Mouse (Mus musculus) kidney, embryonic 15.5 days (tissue): ENCODE results near the gene Bri3. TPM values are rescaled to one million over a fixed set of nuclear protein-coding genes. Genes with fewer than 3 reads are reported as not detected.

Experiments
- ATAC-seq: fragments of 200-750 bp; cut with Nextera tagmentation; replicated peaks from 2 replicates; pipeline ENCODE4 v1.8.0; 2017; ENCODE audit warnings: moderate TSS enrichment; ENCODE audit not compliant: low FRiP score
- H3K27ac ChIP-seq: fragments of 300-500 bp; sonication (generic); 2 replicates; pipeline ENCODE4 v1.5.1; 2015; ENCODE audit warnings: mild to moderate bottlenecking, inconsistent platforms
- H3K27me3 ChIP-seq: fragments of 300-500 bp; sonication (generic); 2 replicates; pipeline ENCODE4 v1.6.1; 2015; ENCODE audit warnings: inconsistent platforms
- H3K36me3 ChIP-seq: fragments of 300-500 bp; sonication (generic); 2 replicates; pipeline ENCODE4 v1.6.1; 2015; ENCODE audit warnings: inconsistent platforms
- H3K4me1 ChIP-seq: fragments of 300-500 bp; sonication (generic); 2 replicates; pipeline ENCODE4 v1.6.1; 2015; ENCODE audit warnings: inconsistent platforms
- H3K4me2 ChIP-seq: fragments of 300-500 bp; sonication (generic); 2 replicates; pipeline ENCODE4 v1.6.1; 2015; ENCODE audit warnings: moderate library complexity, mild to moderate bottlenecking, inconsistent platforms
- H3K4me3 ChIP-seq: fragments of 300-500 bp; sonication (generic); replicated peaks from 2 replicates; pipeline ENCODE4 v1.5.1; 2015; ENCODE audit warnings: mild to moderate bottlenecking, inconsistent platforms
- H3K9ac ChIP-seq: fragments of 300-500 bp; sonication (generic); 2 replicates; pipeline ENCODE4 v1.6.1; 2015; ENCODE audit warnings: mild to moderate bottlenecking, inconsistent platforms
- H3K9me3 ChIP-seq: fragments of 300-500 bp; sonication (generic); replicated peaks from 2 replicates; pipeline ENCODE4 v1.6.1; 2016; ENCODE audit warnings: inconsistent platforms
- WGBS: fragments of 180-500 bp; shearing (Covaris S2); methylation state at CpG from one replicate; pipeline ENCODE4 v1.1.7; 2015; ENCODE audit warnings: mixed read lengths; 5-methylcytosine and 5-hydroxymethylcytosine counted together
- polyA plus RNA-seq: library from polyadenylated mRNA; unstranded; fragments of >200 nt; fragmentation: Nextera tagmentation; extraction: Ambion mirVana; gene quantifications from 2 replicates; pipeline ENCODE4 v1.2.1, GENCODE M21; 2015

Bri3 gene
- polyA plus RNA-seq, 1 experiment from 2014 or later, result 123 TPM

DNA sequence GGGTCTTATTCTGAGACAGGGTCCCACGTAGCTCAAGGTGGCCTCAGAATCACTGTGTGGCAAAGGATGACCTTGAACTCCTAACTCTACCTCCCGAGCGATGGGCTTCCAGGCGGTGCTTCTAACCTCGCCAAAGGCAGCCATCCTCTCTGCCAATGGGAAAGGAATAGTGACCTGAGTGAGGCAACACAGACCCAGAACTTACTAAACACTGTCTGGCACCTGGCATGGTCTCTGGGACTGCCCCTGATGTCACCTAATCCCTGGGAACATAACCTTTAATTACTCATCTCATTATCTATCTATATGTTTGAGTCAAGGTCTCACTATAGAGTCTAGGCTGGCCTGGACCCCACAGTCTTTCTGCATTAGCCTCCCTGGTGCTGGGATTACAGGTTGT is 24.3 kb upstream of the Bri3 start:
- Histone ChIP-seq H3K9me3 (no peaks in the 10 kb centered on the region), H3K36me3 (peaks cover 10% of the 10 kb centered on the region), H3K27me3 (no peaks in the 10 kb centered on the region), H3K4me3 (no peak overlapping the region), H3K27ac (no peak overlapping the region), H3K4me2 (no peak overlapping the region), H3K9ac (no peak overlapping the region), H3K4me1 (peaks cover 24% of the 10 kb centered on the region)
- 95% methylated on average over 5 of the region's 5 CpGs for WGBS
- ATAC-seq, result no peak

- Histone ChIP-seq H3K9ac (no peak overlapping the region), H3K4me2 (no peak overlapping the region), H3K27me3 (no peaks in the 10 kb centered on the region), H3K4me3 (no peak overlapping the region), H3K4me1 (peaks cover 24% of the 10 kb centered on the region), H3K36me3 (peaks cover 5% of the 10 kb centered on the region; the same call in 1 of the 2 replicates), H3K27ac (no peak overlapping the region), H3K9me3 (no peaks in the 10 kb centered on the region)
- ATAC-seq, result no peak
- WGBS, result 54% methylated on average over 4 of the region's 4 CpGs
Measured at GRCm38 (mm10) chr5:144221305-144221704, 22.9 kb upstream of the Bri3 start.

DNA sequence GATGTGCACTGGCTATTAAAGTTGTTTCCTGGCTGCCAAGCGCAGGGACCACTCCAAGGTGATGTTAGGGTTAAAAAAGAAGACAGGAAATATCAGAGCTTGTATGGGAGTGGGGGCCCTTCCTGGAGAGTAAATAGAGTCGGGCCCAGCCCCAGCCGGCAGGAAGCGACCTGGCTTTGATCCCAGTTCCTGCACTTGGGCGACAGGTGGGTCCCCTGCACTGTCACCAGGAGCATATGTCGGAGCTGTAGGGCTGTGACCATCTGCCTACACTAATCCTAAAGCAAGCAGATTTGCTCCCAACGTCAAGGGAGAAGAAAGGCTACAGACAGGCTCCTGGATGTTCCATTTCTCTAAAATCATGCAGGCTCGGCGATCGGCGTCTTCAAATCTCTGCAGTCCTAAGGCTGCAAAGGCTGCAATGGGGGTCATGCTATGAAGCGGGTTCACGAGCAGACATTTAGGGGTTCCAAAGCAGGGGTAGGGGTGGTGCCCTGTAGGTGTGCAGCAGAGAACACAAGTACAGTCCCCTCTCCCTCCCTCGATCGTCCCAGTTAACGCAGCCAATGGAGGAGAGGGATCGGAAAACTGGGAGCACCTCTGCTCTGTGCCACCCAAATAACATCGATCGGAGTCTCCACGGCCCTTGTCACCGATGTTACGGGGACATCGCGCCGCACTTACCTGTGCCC is 21.3 kb upstream of the Bri3 start:
- Histone ChIP-seq H3K4me3 (peak overlapping the region; percentile 65), H3K27me3 (no peaks in the 10 kb centered on the region), H3K4me2 (peak overlapping the region; percentile 78), H3K4me1 (peaks cover 24% of the 10 kb centered on the region), H3K36me3 (no peaks in the 10 kb centered on the region), H3K9ac (peak overlapping the region; percentile 64), H3K9me3 (no peaks in the 10 kb centered on the region), H3K27ac (peak overlapping the region; percentile 67; the same call in 1 of the 2 replicates)
- peak; percentile 66; the same call in 1 of the 2 replicates for ATAC-seq
- 1% methylated on average over 25 of the region's 25 CpGs for WGBS

DNA sequence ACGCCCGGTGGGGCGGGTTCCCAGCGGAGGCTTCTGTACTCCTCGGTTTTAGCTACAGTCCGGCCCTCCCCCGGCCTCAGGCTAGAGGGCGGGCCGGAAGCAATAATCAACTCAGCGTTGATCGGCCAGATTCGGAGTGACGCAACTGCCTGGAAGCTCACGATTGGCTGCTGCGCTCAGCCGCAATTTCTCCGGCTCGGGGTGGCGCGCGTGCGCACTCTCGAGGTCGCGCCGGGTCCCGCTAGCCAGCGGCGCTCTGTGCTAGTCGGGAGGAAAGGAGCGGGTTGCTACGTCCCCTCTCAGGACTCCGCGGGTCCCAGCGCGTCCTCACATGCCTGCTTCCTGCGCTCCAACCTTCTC is 20.8 kb upstream of the Bri3 start, which contains the start of gene Tecpr1:
Gene Tecpr1, minus strand, starts transcription at position 113 of the 360 bp plus-strand sequence.
- no peaks in the 10 kb centered on the region for H3K9me3 ChIP-seq
- peak; percentile 97 for ATAC-seq
- peak within 1 kb of the TSS; percentile 64 for H3K9ac ChIP-seq
- peaks cover 24% of the 10 kb centered on the region for H3K4me1 ChIP-seq
- peak within 1 kb of the TSS; percentile 78 for H3K4me2 ChIP-seq
- peak within 1 kb of the TSS; percentile 73 for H3K27ac ChIP-seq
- WGBS, result under 1% methylated on average over 37 of the region's 37 CpGs
- H3K36me3 ChIP-seq, result no peaks in the 10 kb centered on the region
- H3K27me3 ChIP-seq, result no peaks in the 10 kb centered on the region
- H3K4me3 ChIP-seq, result peak within 1 kb of the TSS; percentile 65

DNA sequence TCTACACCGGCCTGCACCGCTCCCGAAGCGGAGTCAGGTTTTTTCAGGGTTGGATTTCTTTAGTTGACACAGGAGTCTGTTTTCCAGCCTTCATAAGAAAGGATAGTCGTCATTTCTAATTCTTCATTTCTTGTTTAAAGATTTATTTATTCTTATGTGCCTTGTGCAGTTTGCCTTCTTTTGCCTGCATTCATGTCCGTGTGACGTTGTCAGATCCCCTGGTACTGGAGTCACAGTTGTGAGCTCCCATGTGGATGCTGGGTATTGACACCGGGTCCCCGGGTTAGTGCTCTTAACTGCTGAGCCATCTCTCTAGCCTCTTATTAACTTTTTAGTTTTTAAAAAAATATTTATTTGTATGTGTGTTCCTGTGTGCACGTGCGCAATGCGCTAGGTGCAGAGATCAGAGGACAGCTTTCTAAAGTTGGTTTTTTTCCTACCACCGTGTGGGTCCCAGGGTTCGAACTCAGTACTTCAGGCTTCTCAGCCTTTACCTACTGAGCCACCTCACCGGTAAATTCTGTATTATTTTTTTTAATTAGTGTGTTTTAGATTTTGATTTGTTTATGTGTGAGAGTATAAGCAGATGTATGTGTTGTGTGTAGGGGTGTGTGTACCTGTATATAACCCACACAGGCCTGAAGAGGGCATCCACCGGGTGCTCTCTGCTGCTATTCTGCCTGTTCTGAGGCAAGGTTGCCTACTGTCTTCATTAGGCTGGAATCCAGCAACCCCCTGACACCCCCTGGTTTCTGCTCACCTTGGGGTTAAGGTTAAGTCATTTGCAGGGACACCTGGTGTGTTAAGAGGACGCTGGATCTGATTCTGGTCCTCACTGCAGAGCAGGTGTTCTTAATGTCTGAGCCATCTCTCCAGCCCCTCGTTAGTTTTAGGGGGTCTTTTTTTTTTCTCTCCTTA is 20.1 kb upstream of the Bri3 start:
- Histone ChIP-seq H3K27me3 (no peaks in the 10 kb centered on the region), H3K4me3 (peak overlapping the region; percentile 65), H3K27ac (peak overlapping the region; percentile 73; the same call in 1 of the 2 replicates), H3K4me1 (peaks cover 24% of the 10 kb centered on the region), H3K9me3 (no peaks in the 10 kb centered on the region), H3K36me3 (no peaks in the 10 kb centered on the region), H3K9ac (peak overlapping the region; percentile 64), H3K4me2 (peak overlapping the region; percentile 78)
- ATAC-seq, result 0 out of 2 replicates have a peak, but pooled peaks have one; percentile 43
- 26% methylated on average over 18 of the region's 18 CpGs for WGBS

- 34% methylated on average over 11 of the region's 11 CpGs for WGBS
- no peak overlapping the region for H3K4me3 ChIP-seq
- no peak for ATAC-seq
- no peaks in the 10 kb centered on the region for H3K36me3 ChIP-seq
- no peak overlapping the region for H3K9ac ChIP-seq
- no peak overlapping the region for H3K27ac ChIP-seq
- no peak overlapping the region for H3K4me2 ChIP-seq
- no peaks in the 10 kb centered on the region for H3K27me3 ChIP-seq
- no peaks in the 10 kb centered on the region for H3K9me3 ChIP-seq
- H3K4me1 ChIP-seq, result peaks cover 24% of the 10 kb centered on the region
Measured at GRCm38 (mm10) chr5:144226220-144226619, 18.0 kb upstream of the Bri3 start.

- H3K9ac ChIP-seq, result no peak overlapping the region
- H3K27me3 ChIP-seq, result no peaks in the 10 kb centered on the region
- H3K4me2 ChIP-seq, result no peak overlapping the region
- H3K9me3 ChIP-seq, result no peaks in the 10 kb centered on the region
- no peaks in the 10 kb centered on the region for H3K4me1 ChIP-seq
- WGBS, result 89% methylated on average over 7 of the region's 7 CpGs
- H3K36me3 ChIP-seq, result no peaks in the 10 kb centered on the region
- no peak overlapping the region for H3K27ac ChIP-seq
- ATAC-seq, result no peak
- H3K4me3 ChIP-seq, result no peak overlapping the region
Measured at GRCm38 (mm10) chr5:144230216-144230615, 14.0 kb upstream of the Bri3 start.

DNA sequence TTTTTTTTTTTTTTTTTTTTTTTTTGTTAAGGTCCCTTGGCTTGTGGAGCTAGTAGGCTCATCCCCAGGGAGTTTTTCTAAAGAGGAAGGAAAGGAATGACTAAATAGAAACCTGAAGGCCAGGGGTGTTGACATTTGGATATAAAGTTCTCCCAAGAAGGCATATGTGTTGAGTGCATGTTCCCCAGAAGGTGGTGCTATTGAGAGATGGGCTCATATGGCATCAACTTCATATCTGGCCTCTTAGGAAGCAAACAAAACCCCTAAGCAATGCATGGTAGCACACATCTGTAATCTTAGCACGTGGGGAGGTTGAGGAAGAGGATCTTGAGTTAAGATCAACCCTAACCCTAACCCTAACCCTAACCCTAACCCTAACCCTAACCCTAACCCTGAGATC is 12.8 kb upstream of the Bri3 start:
- Histone ChIP-seq H3K4me2 (no peak overlapping the region), H3K27ac (no peak overlapping the region), H3K4me3 (no peak overlapping the region), H3K36me3 (no peaks in the 10 kb centered on the region), H3K9ac (no peak overlapping the region), H3K9me3 (no peaks in the 10 kb centered on the region), H3K27me3 (no peaks in the 10 kb centered on the region), H3K4me1 (no peaks in the 10 kb centered on the region)
- 71% methylated on average over 1 of the region's 1 CpGs for WGBS
- ATAC-seq, result no peak

GRCm38 (mm10) chr5:144232531-144232930 is 11.7 kb upstream of the Bri3 start:
- Histone ChIP-seq H3K27ac (no peak overlapping the region), H3K4me2 (no peak overlapping the region), H3K4me3 (no peak overlapping the region), H3K4me1 (no peaks in the 10 kb centered on the region), H3K36me3 (no peaks in the 10 kb centered on the region), H3K27me3 (no peaks in the 10 kb centered on the region), H3K9ac (no peak overlapping the region), H3K9me3 (no peaks in the 10 kb centered on the region)
- no peak for ATAC-seq
- WGBS, result 87% methylated on average over 5 of the region's 5 CpGs

GRCm38 (mm10) chr5:144234222-144234621 is 10.0 kb upstream of the Bri3 start:
- H3K27me3 ChIP-seq, result no peaks in the 10 kb centered on the region
- H3K36me3 ChIP-seq, result no peaks in the 10 kb centered on the region
- H3K4me1 ChIP-seq, result no peaks in the 10 kb centered on the region
- no peak overlapping the region for H3K4me2 ChIP-seq
- 77% methylated on average over 6 of the region's 6 CpGs for WGBS
- H3K4me3 ChIP-seq, result no peak overlapping the region
- H3K9ac ChIP-seq, result no peak overlapping the region
- no peak for ATAC-seq
- no peaks in the 10 kb centered on the region for H3K9me3 ChIP-seq
- no peak overlapping the region for H3K27ac ChIP-seq

DNA sequence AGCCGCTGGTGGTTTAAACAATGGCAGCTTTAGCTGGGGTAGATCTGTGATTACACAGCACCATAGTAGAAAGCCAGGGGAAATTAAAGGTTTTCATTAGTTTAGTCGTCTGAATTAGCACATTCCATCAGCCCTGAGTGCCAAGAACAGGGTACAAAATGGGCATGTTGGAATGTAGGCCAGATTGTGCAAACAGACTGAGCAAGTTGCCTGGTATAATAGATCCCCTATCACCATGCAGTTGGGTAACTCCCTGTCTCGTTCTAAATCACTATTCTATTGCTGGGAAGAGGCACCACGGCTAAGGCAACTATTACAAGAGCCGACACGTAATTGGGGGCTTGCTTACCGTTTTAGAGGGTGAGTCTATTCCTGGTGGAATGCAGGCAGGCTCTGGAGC is 9.5 kb upstream of the Bri3 start:
- 81% methylated on average over 7 of the region's 7 CpGs for WGBS
- Histone ChIP-seq H3K9me3 (no peaks in the 10 kb centered on the region), H3K4me3 (no peak overlapping the region)

DNA sequence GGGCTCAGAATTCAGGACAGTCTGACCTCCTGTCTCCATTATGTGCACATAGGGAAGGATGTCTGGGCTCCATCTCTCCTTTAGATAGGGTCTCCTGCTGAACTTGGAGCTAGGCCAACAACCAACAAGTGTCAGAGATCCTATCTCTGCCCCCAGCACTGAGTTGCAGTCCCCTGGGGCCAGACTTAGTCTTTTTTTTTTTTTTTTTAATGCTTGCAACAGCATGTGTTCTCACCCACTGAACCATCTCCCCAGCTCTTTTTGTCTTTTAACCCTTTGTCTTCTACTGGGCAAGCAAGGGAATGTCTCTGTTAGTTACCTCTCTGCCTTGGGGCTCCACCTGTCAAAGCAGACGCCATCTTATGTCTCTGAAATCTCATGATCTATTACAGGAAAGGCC is 5.3 kb upstream of the Bri3 start:
- Histone ChIP-seq H3K4me3 (no peak overlapping the region), H3K36me3 (no peaks in the 10 kb centered on the region), H3K4me2 (no peak overlapping the region), H3K27me3 (no peaks in the 10 kb centered on the region), H3K9ac (no peak overlapping the region), H3K9me3 (no peaks in the 10 kb centered on the region), H3K4me1 (no peaks in the 10 kb centered on the region), H3K27ac (no peak overlapping the region)
- WGBS, result 79% methylated on average over 1 of the region's 1 CpGs
- no peak for ATAC-seq

More for the DNA sequence above, 9.5 kb upstream of the Bri3 start:
- Histone ChIP-seq H3K9ac (no peak overlapping the region), H3K36me3 (no peaks in the 10 kb centered on the region), H3K4me2 (no peak overlapping the region), H3K27ac (no peak overlapping the region), H3K27me3 (no peaks in the 10 kb centered on the region), H3K4me1 (no peaks in the 10 kb centered on the region)
- no peak for ATAC-seq
